Mouse (Mus musculus): ENCODE measurements around the gene Nop16.
A peak's percentile ranks its signal among the peaks of the same experiment; 100 is the strongest.

The Nop16 gene

DNA sequence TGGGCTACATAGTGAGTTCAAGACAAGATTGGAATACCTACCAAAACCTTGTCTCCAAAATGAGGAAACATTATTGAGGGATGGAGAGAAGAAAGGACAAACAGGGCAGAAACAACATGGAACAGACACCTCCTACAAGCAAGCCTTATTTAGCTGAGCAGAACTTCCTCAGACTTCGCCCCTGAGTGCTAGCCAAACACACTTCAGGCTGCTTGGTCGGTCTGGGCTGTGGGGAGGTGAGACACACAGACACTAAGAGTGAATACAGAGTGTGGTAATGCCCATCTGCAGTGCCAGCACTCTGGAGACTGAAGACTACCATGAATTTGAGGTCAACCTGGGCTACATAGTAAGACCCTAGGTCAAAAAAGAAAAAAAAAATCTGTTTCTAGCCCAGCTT, 30.2 kb downstream of the Nop16 start:
- no peak for DNase-seq

- peak; percentile 58 for DNase-seq
These were observed 32.2 kb downstream of the Nop16 start for GRCm38 (mm10) chr13:54557652-54558051.

DNA sequence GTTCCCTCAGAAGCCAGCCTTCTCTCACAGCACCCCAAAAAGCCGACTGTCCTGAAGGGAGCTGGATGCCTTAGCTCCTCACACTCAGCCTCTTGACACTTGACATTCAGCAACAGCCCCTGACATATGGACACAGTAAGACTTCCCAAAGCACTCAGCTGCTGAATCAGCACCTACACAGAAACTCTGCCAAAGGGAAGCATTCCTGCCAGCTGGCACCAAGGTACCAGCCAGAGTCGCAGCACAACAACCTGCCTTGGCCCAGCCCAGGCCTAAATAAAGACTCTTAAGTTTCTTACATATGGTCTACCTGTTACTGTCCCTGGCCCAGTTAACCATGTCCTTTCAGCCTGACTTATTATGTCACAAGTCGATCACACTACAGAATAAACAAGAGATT, 33.1 kb downstream of the Nop16 start:
- DNase-seq, result peak; percentile 60

GRCm38 (mm10) chr13:54556176-54556575, 33.7 kb downstream of the Nop16 start:
- DNase-seq, result no peak

- DNase-seq, result no peak
These were observed 41.9 kb downstream of the Nop16 start for GRCm38 (mm10) chr13:54548036-54548435.
